Mouse (Mus musculus): ENCODE results near the gene Gm20388. TPM values are rescaled to one million over a fixed set of nuclear protein-coding genes. Genes with fewer than 3 reads are reported as not detected.
A peak's percentile ranks its signal among the peaks of the same experiment; 100 is the strongest.

Gm20388 gene
- polyA plus RNA-seq, 1 experiment from 2014 or later = not detected

DNA sequence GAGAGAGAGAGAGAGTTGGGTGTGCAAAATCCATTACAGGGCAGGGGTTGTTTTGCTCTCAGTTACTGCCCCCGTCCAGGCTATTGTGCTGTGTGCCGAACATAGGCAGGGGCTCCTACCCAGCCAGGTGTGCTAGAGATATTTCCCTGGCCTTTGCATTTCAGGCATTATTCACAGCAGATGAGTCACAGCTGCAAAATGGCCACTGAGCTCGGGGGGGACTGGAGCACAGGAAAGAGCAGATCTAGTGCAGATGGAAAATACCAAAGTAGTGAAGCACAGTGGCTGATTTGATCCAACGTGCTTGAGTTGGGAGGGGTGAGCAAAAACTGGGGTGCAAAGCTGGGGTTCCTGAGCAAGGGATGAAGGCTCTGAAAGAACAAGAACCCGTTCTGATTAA lies 210.3 kb downstream of the Gm20388 start:
- H3K9me3 ChIP-seq (ENCODE audit: control insufficient read depth) = no peaks in the 10 kb centered on the region
- H3K9ac ChIP-seq (ENCODE audit: low read depth, low read length) = no peak overlapping the region
- H3K27me3 ChIP-seq (replicated peaks; ENCODE audit: control insufficient read depth, insufficient read depth, low read length) = no peaks in the 10 kb centered on the region
- H3K27ac ChIP-seq (ENCODE audit: low read depth, low read length) = no peak overlapping the region
- TF ChIP-seq CTCF (IDR thresholded peaks at IDR 0.05; ENCODE audit: low read depth) = no peak
- WGBS = 46% methylated on average over 5 of the region's 5 CpGs
- no peak overlapping the region for H3K4me3 ChIP-seq (ENCODE audit: low read depth, low read length)
- no peaks in the 10 kb centered on the region for H3K4me1 ChIP-seq (replicated peaks; ENCODE audit: control insufficient read depth, insufficient read depth, low read length)
- no peaks in the 10 kb centered on the region for H3K36me3 ChIP-seq (ENCODE audit: control insufficient read depth, insufficient read depth)
- no peak overlapping the region for H3K4me2 ChIP-seq (replicated peaks; ENCODE audit: low read depth)
- ATAC-seq = no peak

DNA sequence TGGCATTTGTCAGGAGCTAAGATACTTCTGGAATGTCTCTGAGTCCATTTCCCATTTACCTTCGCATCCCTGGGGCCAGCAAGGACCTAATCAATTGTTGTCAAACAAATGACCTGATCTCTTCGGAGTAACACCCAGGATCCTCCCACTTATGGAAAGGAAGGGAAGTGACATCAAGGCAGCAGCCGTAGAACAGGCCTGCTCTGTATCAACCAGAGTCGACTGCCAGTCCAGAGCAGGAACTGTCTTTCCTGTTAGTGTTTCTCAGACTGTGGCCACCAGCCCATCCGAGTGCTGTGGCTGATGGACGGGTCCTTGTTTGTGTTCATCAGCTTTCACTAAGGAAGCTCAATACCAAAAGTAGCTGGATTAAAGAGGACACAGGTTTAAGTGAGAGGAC lies 213.6 kb downstream of the Gm20388 start:
- Histone ChIP-seq H3K27ac (ENCODE audit: low read depth, low read length) (no peak overlapping the region), H3K4me2 (replicated peaks; ENCODE audit: low read depth) (no peak overlapping the region)

DNA sequence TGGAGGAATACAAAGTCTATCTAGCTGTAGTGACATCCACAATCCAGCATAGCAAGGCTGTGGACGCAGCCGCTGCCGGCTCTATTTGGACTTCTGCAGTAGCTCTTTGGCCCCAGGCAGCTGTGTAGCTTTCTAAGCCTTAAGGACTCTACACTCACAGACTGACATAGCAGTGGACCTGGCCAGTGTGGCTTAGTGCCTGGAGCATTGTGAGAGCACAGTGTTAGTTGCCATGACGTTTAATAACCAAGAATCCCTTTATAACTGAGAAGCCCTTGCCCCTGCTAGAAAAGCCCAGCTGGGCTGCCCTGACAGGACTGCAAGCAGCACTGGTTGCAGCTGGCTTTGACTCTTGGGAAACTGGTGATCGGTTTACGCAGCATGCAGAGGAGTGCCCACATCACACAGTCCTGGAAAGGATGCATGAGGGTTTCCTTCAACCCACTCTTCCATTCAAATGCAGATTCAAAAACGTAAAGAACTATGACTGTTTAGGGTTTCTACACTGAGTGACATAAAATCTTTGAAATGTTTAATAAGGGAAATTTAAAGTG lies 214.3 kb downstream of the Gm20388 start:
- H3K4me2 ChIP-seq (replicated peaks; ENCODE audit: low read depth) = no peak overlapping the region
- no peak overlapping the region for H3K27ac ChIP-seq (ENCODE audit: low read depth, low read length)
- 65% methylated on average over 7 of the region's 7 CpGs for WGBS
- no peak for ATAC-seq
- no peaks in the 10 kb centered on the region for H3K9me3 ChIP-seq (ENCODE audit: control insufficient read depth)
- H3K4me3 ChIP-seq (ENCODE audit: low read depth, low read length) = no peak overlapping the region
- no peaks in the 10 kb centered on the region for H3K36me3 ChIP-seq (ENCODE audit: control insufficient read depth, insufficient read depth)
- no peaks in the 10 kb centered on the region for H3K4me1 ChIP-seq (replicated peaks; ENCODE audit: control insufficient read depth, insufficient read depth, low read length)
- no peak for TF ChIP-seq CTCF (IDR thresholded peaks at IDR 0.05; ENCODE audit: low read depth)
- H3K27me3 ChIP-seq (replicated peaks; ENCODE audit: control insufficient read depth, insufficient read depth, low read length) = no peaks in the 10 kb centered on the region
- H3K9ac ChIP-seq (ENCODE audit: low read depth, low read length) = no peak overlapping the region

More for the DNA sequence above, 213.6 kb downstream of the Gm20388 start:
- no peaks in the 10 kb centered on the region for H3K9me3 ChIP-seq (ENCODE audit: control insufficient read depth)
- H3K27me3 ChIP-seq (replicated peaks; ENCODE audit: control insufficient read depth, insufficient read depth, low read length) = no peaks in the 10 kb centered on the region
- 28% methylated on average over 6 of the region's 6 CpGs for WGBS
- no peaks in the 10 kb centered on the region for H3K4me1 ChIP-seq (replicated peaks; ENCODE audit: control insufficient read depth, insufficient read depth, low read length)
- H3K9ac ChIP-seq (ENCODE audit: low read depth, low read length) = no peak overlapping the region
- TF ChIP-seq CTCF (IDR thresholded peaks at IDR 0.05; ENCODE audit: low read depth) = no peak
- no peaks in the 10 kb centered on the region for H3K36me3 ChIP-seq (ENCODE audit: control insufficient read depth, insufficient read depth)
- ATAC-seq = no peak
- no peak overlapping the region for H3K4me3 ChIP-seq (ENCODE audit: low read depth, low read length)

DNA sequence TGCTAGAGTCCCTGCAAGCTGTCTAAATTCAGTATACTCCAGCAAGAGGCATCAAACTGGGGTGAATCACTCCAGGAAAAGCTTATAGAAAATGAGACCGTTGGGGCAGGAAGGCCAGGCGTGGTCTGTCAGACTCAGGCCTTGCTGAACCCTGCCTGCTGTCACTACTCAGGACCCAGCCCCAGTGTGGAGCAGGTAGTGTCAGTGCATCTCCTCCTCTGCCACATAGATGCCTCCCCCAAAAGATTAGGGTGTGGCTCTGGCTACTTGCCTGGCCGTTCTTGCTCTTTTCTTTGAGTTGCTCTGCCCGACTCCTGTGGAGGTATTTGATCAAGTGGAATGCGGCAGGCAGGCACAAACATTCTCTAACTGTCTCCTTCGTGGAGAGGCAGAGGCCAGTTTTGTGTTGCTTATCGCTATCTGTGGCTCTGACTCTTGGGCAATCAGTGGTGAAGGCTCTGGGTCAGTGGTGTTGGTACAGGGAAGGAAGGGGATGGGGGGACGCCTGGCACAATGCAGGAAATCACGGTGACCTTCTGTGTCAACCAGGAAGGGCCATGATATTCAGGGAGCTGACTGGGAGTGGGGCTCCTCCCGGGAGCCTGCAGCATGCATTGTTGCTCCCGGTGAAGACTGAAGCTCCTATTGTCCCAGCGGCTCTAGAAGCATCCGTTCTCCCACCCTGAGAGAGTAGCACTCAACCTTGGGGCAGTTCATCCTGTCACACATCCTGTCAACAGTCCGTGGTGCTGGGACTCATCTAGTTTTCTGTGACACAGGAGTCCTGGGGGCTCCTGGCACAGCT lies 215.9 kb downstream of the Gm20388 start:
- Histone ChIP-seq H3K9ac (ENCODE audit: low read depth, low read length) (0 out of 2 replicates have a peak overlapping the region, but pooled peaks have one; percentile 11), H3K27me3 (replicated peaks; ENCODE audit: control insufficient read depth, insufficient read depth, low read length) (no peaks in the 10 kb centered on the region), H3K4me2 (replicated peaks; ENCODE audit: low read depth) (no peak overlapping the region), H3K9me3 (ENCODE audit: control insufficient read depth) (no peaks in the 10 kb centered on the region), H3K36me3 (ENCODE audit: control insufficient read depth, insufficient read depth) (no peaks in the 10 kb centered on the region), H3K27ac (ENCODE audit: low read depth, low read length) (peak overlapping the region; percentile 28; the same call in 1 of the 2 replicates), H3K4me1 (replicated peaks; ENCODE audit: control insufficient read depth, insufficient read depth, low read length) (no peaks in the 10 kb centered on the region), H3K4me3 (ENCODE audit: low read depth, low read length) (no peak overlapping the region)
- no peak for ATAC-seq
- 25% methylated on average over 14 of the region's 14 CpGs for WGBS
- no peak for TF ChIP-seq CTCF (IDR thresholded peaks at IDR 0.05; ENCODE audit: low read depth)

DNA sequence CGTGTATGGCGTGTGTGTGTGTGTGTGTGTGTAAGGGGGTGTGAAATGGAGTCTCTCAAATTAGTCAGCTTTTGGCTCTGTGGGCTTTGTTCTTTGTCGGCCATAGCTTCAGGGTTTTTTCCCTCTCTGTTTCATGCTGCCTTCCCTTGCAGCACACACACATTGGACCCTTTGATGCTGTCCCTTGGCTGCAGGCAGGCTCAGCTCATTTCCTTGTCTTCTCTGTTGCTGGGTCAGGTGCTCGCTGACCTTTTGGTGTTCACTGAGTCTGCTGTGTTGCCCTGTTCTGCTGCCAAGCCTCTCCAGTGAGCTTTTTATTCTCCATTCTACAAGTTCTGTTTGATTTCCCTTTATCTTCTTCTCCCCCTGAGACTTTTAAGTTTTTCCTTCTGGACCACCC lies 218.9 kb downstream of the Gm20388 start:
- H3K27ac ChIP-seq (ENCODE audit: low read depth, low read length) = no peak overlapping the region
- no peaks in the 10 kb centered on the region for H3K27me3 ChIP-seq (replicated peaks; ENCODE audit: control insufficient read depth, insufficient read depth, low read length)
- no peaks in the 10 kb centered on the region for H3K4me1 ChIP-seq (replicated peaks; ENCODE audit: control insufficient read depth, insufficient read depth, low read length)
- no peak overlapping the region for H3K9ac ChIP-seq (ENCODE audit: low read depth, low read length)
- no peaks in the 10 kb centered on the region for H3K36me3 ChIP-seq (ENCODE audit: control insufficient read depth, insufficient read depth)
- ATAC-seq = no peak
- no peaks in the 10 kb centered on the region for H3K9me3 ChIP-seq (ENCODE audit: control insufficient read depth)
- no peak overlapping the region for H3K4me2 ChIP-seq (replicated peaks; ENCODE audit: low read depth)
- H3K4me3 ChIP-seq (ENCODE audit: low read depth, low read length) = no peak overlapping the region
- no peak for TF ChIP-seq CTCF (IDR thresholded peaks at IDR 0.05; ENCODE audit: low read depth)
- 78% methylated on average over 4 of the region's 4 CpGs for WGBS

DNA sequence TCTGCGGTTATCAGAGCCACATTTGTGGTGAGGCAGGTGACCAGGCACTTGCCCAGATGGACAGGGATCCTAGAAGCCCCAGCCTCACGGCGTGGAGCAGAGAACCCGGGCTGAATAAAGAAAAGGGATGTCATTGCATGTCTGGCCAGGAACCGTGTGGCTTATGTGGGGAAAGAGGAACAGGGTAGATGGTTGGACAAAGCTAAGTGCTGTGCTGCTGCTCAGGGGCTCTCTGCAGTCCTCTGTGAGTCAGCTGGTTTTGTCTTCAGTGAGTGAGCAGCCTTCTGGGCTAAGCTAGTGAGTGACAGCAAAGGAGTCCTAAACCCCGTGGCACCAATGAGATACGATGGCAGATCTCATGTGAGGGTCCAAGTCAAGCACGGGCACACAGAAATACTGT lies 220.5 kb downstream of the Gm20388 start:
- H3K4me1 ChIP-seq (replicated peaks; ENCODE audit: control insufficient read depth, insufficient read depth, low read length) = no peaks in the 10 kb centered on the region
- no peak for ATAC-seq
- TF ChIP-seq CTCF (IDR thresholded peaks at IDR 0.05; ENCODE audit: low read depth) = no peak
- H3K27me3 ChIP-seq (replicated peaks; ENCODE audit: control insufficient read depth, insufficient read depth, low read length) = no peaks in the 10 kb centered on the region
- no peaks in the 10 kb centered on the region for H3K36me3 ChIP-seq (ENCODE audit: control insufficient read depth, insufficient read depth)
- no peak overlapping the region for H3K27ac ChIP-seq (ENCODE audit: low read depth, low read length)
- H3K9ac ChIP-seq (ENCODE audit: low read depth, low read length) = no peak overlapping the region
- 86% methylated on average over 8 of the region's 8 CpGs for WGBS
- no peaks in the 10 kb centered on the region for H3K9me3 ChIP-seq (ENCODE audit: control insufficient read depth)
- no peak overlapping the region for H3K4me2 ChIP-seq (replicated peaks; ENCODE audit: low read depth)
- no peak overlapping the region for H3K4me3 ChIP-seq (ENCODE audit: low read depth, low read length)
